Mouse (Mus musculus): ENCODE data around the gene Rad23a. TPM values are rescaled to one million over a fixed set of nuclear protein-coding genes. Genes with fewer than 3 reads are reported as not detected.

Rad23a gene
- 200 TPM for polyA plus RNA-seq (2017; shearing (Covaris generic))

GRCm38 (mm10) chr8:84840248-84840999 lies at the start of gene Rad23a:
TSS of gene Rad23a (minus strand) at chr8:84840665.

DNA sequence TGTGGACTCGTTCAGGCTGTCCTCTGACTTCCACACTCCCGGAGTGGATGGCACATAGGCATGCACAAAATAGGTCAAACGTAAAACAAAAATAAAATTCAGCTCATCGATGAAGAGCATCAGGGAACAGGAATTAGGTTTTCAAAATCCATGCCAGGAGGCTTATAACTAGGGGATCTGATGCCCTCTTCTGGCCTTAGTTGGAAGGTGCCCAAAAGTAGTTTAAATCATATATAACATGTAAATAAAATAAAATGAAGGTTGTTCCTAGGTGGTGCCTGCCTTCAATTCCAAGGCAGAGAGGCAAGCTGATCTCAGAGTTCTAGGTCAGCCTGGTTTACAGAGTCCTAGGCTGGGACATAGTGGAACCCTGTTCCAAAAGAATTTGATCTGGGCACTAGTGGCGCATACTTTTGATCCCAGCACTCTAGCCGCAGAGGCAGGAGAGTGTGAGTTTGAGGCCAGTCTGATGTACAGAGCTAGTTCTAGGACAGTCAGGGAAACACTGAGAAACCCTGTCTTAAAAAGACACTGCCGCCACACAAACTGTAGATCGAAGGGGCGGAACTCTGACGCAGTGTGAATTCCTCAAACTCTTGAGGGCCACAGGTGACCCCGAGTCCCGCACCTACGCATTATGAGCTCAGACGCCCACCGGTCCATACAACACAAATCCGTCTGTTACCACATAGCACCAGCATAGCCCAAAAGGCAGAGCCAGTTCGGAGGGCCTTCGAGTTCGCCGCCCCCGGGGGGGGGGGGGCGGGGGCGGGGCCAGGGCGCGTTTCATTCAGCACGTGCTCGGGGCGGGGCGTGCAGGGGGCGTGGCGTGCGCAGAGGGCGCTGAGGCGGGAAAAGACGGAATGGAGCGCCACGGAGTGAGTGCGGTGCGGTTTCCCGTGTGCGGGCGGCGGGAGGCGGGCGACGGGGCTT lies 31.2 kb upstream of the Rad23a start, which contains the start of gene Syce2:
Gene Syce2 (plus strand): TSS at position 736 of the 933 bp plus-strand sequence.

DNA sequence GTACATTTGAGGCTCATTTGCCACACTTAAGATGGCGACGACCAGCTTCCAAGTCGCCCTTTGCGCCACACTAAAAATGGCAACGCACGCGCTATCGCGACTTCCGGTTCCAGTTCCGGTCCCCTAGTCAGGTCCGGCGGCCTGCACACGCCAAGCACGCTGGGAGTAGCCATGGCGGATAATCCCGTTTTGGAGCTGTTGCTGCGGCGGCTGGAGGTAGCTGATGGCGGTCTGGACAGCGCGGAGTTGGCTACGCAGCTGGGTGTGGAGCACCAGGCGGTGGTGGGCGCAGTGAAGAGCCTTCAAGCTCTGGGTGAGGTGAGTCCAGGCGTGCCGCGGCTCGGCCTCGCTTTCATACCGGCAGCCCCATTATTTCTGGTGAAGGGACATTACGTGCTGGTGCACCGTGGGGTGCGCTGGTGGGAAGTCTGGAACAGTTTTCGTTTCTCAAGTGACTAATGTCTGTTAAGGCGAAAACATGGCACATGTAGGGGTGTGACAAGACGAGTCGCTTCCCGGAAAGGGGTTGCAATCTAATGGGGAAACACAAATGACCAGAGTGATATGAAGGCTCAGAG lies 16.5 kb upstream of the Rad23a start, which contains the start of gene Farsa:
Gene Farsa (plus strand): TSS at position 126 of the 578 bp plus-strand sequence.

DNA sequence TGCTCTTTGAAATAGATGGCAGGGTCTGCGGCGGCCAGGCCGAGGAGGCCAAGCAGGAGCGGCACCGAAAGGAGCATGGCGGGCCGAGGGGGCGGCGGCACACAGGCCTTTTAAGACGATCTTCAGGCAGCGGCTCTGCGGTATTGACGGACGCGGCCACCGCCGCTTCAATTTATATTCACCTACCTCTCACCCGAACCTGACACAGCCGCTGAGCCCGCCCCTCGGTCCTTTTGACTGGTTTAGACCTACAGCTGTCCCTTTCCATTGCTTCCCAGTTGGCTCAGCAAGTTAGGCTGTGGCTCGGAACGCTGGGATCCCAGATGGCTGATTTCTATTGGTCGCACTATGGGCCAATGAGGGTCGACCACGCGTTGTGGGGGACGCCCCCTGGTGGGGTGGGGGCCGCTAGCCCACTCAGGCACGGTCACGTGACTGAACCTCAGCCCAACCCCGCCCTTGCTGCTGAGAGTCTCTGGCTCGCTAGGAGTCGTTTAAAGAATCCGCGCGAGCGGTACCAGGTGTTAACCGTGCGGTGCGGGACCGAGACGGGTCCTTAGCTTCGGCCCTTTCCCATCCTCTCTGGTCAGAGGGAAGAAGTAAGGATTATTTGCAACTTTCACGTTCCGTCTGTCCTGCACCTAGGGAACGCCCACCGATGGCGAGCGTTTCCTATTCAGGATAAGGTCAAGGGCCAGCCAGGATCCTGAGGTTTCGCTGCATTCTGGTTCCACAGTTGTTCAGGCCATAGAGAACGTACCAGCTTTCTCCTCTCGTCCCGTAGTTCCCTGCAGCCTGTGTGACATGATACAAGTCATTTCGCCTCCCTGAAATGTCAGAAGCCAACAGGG lies 6.5 kb upstream of the Rad23a start, which contains the start of gene Calr:
Gene Calr (minus strand): TSS at position 213 of the 851 bp plus-strand sequence.

DNA sequence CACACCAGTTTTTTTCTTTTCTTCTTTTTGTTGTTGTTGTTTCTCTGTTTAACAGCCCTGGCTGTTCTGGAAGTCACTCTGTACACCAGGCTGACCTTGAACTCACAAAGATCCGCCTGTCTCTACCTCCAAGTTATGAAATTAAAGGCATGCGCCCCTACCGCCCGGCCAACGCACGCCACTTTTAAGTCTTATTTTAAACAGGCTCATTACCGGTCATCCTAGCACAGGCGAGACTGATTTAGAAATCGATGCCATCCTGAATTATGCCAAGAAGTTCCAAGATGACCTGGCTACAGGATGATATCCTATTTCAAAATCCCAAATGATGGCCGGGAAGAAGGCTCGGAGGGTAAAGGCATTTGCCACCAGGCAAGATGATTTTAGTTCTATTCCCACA lies 9.0 kb downstream of the Rad23a start, which contains the start of gene Gadd45gip1:
Gene Gadd45gip1 (plus strand): TSS at position 33 of the 400 bp plus-strand sequence.

GRCm38 (mm10) chr8:84822723-84823122 lies 17.7 kb downstream of the Rad23a start, which contains the start of gene Dand5:
TSS of gene Dand5 (minus strand) at chr8:84822823.

GRCm38 (mm10) chr8:84799999-84800831 lies 40.2 kb downstream of the Rad23a start, which contains the start of gene Nfix:
TSS of gene Nfix (minus strand) at chr8:84800344.

Other genes with a start within 250 kb of the Rad23a start
- gene Ier2, start 177.8 kb downstream of the Rad23a start, polyA plus RNA-seq (2017; shearing (Covaris generic)), result 110 TPM
- 72.2 TPM for gene Trmt1, start 154.4 kb downstream of the Rad23a start, polyA plus RNA-seq (2017; shearing (Covaris generic))
- 2.4 TPM for gene Nacc1, start 152.8 kb downstream of the Rad23a start, polyA plus RNA-seq (2017; shearing (Covaris generic))
- 0.40 TPM for gene Lyl1, start 139.2 kb downstream of the Rad23a start, polyA plus RNA-seq (2017; shearing (Covaris generic))
- gene G430095P16Rik, start 117.7 kb downstream of the Rad23a start, polyA plus RNA-seq (2017; shearing (Covaris generic)), result 35.6 TPM
- gene Nfix, start 40.3 kb downstream of the Rad23a start, polyA plus RNA-seq (2017; shearing (Covaris generic)), result 4.7 TPM
- gene Dand5, start 17.8 kb downstream of the Rad23a start, polyA plus RNA-seq (2017; shearing (Covaris generic)), result 7.8 TPM
- gene Gadd45gip1, start 9.1 kb downstream of the Rad23a start, polyA plus RNA-seq (2017; shearing (Covaris generic)), result 20.8 TPM
- gene Calr, start 6.3 kb upstream of the Rad23a start, polyA plus RNA-seq (2017; shearing (Covaris generic)), result 494 TPM
- gene Farsa, start 16.3 kb upstream of the Rad23a start, polyA plus RNA-seq (2017; shearing (Covaris generic)), result 110 TPM
- 7.1 TPM for gene Syce2, start 31.4 kb upstream of the Rad23a start, polyA plus RNA-seq (2017; shearing (Covaris generic))
- gene Gcdh, start 53.3 kb upstream of the Rad23a start, polyA plus RNA-seq (2017; shearing (Covaris generic)), result 38.4 TPM
- gene Klf1, start 61.3 kb upstream of the Rad23a start, polyA plus RNA-seq (2017; shearing (Covaris generic)), result 0.60 TPM
- 22.3 TPM for gene Dnase2a, start 67.9 kb upstream of the Rad23a start, polyA plus RNA-seq (2017; shearing (Covaris generic))
- gene Mast1, start 96.7 kb upstream of the Rad23a start, polyA plus RNA-seq (2017; shearing (Covaris generic)), result 1.3 TPM
- not detected for gene Rtbdn, start 106.3 kb upstream of the Rad23a start, polyA plus RNA-seq (2017; shearing (Covaris generic))
- not detected for gene Gm49661, start 128.8 kb upstream of the Rad23a start, polyA plus RNA-seq (2017; shearing (Covaris generic))
- 233 TPM for gene Prdx2, start 128.9 kb upstream of the Rad23a start, polyA plus RNA-seq (2017; shearing (Covaris generic))
- gene Rnaseh2a, start 129.1 kb upstream of the Rad23a start, polyA plus RNA-seq (2017; shearing (Covaris generic)), result 108 TPM
- 339 TPM for gene Junb, start 138.1 kb upstream of the Rad23a start, polyA plus RNA-seq (2017; shearing (Covaris generic))
- 4.4 TPM for gene Hook2, start 149.9 kb upstream of the Rad23a start, polyA plus RNA-seq (2017; shearing (Covaris generic))
- not detected for gene Best2, start 173.9 kb upstream of the Rad23a start, polyA plus RNA-seq (2017; shearing (Covaris generic))
- gene Asna1, start 184.6 kb upstream of the Rad23a start, polyA plus RNA-seq (2017; shearing (Covaris generic)), result 60.6 TPM
- gene Trir, start 186.2 kb upstream of the Rad23a start, polyA plus RNA-seq (2017; shearing (Covaris generic)), result 122 TPM
- gene Tnpo2, start 196.2 kb upstream of the Rad23a start, polyA plus RNA-seq (2017; shearing (Covaris generic)), result 51.4 TPM
- gene Fbxw9, start 219.4 kb upstream of the Rad23a start, polyA plus RNA-seq (2017; shearing (Covaris generic)), result 10.1 TPM
- 2.5 TPM for gene Gm5741, start 227.3 kb upstream of the Rad23a start, polyA plus RNA-seq (2017; shearing (Covaris generic))
- gene Dhps, start 231.1 kb upstream of the Rad23a start, polyA plus RNA-seq (2017; shearing (Covaris generic)), result 57.7 TPM
- 190 TPM for gene Wdr83os, start 240.1 kb upstream of the Rad23a start, polyA plus RNA-seq (2017; shearing (Covaris generic))
- gene Wdr83, start 240.6 kb upstream of the Rad23a start, polyA plus RNA-seq (2017; shearing (Covaris generic)), result 46.6 TPM
- 167 TPM for gene Man2b1, start 242.6 kb upstream of the Rad23a start, polyA plus RNA-seq (2017; shearing (Covaris generic))

Data from CD4-positive, CD25-positive, alpha-beta regulatory T cell, adult 9 weeks (primary cell).